Mouse (Mus musculus) stomach, postnatal 0 days (tissue): ENCODE measurements around the gene Arhgap18.

Experiments used
- CTCF ChIP-seq: IDR thresholded peaks from 2 replicates; pipeline ENCODE4 v1.5.1; 2016; ENCODE audit warnings: antibody characterized with exemption, low read depth, mild to moderate bottlenecking, moderate library complexity
- EP300 ChIP-seq: optimal IDR thresholded peaks from 2 replicates; pipeline ENCODE3; 2016; ENCODE audit warnings: antibody characterized with exemption

DNA sequence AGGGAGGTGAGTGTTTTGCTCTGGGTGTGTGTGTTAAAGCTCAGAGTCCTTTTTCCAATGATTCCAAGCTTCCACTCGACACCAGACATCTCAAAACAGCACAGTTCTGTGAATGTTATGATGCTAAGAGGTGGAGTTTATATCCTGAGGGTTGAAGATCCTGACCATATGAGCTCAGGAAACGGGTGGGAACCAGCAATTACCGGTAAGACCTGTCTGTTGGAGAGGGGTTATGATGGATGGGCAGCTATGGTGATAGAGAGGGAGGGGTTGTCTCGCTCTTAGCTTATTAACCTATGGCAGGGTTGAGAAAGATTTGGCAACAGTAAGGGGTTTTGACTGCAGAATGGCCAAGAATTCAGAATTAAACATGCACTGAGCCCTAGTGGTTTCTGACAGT, 58.1 kb downstream of the Arhgap18 start:
- TF ChIP-seq CTCF = no peak
- no peak for TF ChIP-seq EP300
